Mouse (Mus musculus) lung, adult 2 months (tissue): ENCODE data around the gene Zfp324.

Source experiments
- CTCF ChIP-seq: fragments of 200-500 bp; IDR thresholded peaks from 2 replicates; pipeline ENCODE4 v1.5.1; 2011; ENCODE audit warnings: mild to moderate bottlenecking, low read length, control low read depth; ENCODE audit not compliant: insufficient read depth
- POLR2A ChIP-seq: fragments of 200-500 bp; IDR thresholded peaks from 2 replicates; pipeline ENCODE4 v1.6.1; 2011; ENCODE audit warnings: low read depth, mild to moderate bottlenecking, control low read depth, low read length, borderline replicate concordance; ENCODE audit errors: extremely low read depth

- no peak for TF ChIP-seq CTCF
- TF ChIP-seq POLR2A = no peak
These were observed 10.7 kb upstream of the Zfp324 start for GRCm38 (mm10) chr7:12954896-12955295.
